Mouse (Mus musculus) right cerebral cortex, postnatal 25 days (tissue): ENCODE results near the gene Gvin1.
"Not testable (repeated sequence)": the region's sequence is repeated elsewhere in the genome, so short reads cannot be mapped to it uniquely, and the experiment has no call there.

ENCODE experiments used
- DNase-seq: peaks from one replicate; pipeline ENCODE4 v3.0.0; 2022

Gene Gvin1

DNA sequence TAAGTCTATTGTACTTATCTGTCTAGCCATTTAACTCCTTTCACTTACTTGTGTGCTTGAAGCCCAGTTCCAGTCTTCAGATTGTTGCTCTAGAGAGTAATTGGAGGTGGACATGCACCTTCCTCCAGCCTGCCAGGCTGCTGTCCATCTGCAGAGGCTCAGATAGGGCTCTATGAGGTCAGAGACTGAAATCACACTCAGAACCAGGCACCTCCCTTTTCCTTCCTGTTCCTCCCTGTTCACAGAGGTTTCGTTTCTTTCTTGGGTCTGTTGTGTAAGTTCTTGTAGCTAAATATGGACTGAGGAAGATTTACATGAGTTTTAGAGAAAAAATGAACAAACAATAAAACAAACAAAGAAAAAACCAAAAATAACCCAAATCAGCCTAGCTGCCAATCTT is at the start of gene Gvin1:
TSS of gene Gvin1 (minus strand) at position 150 of the 400 bp plus-strand sequence.
- not testable (repeated sequence) for DNase-seq

DNA sequence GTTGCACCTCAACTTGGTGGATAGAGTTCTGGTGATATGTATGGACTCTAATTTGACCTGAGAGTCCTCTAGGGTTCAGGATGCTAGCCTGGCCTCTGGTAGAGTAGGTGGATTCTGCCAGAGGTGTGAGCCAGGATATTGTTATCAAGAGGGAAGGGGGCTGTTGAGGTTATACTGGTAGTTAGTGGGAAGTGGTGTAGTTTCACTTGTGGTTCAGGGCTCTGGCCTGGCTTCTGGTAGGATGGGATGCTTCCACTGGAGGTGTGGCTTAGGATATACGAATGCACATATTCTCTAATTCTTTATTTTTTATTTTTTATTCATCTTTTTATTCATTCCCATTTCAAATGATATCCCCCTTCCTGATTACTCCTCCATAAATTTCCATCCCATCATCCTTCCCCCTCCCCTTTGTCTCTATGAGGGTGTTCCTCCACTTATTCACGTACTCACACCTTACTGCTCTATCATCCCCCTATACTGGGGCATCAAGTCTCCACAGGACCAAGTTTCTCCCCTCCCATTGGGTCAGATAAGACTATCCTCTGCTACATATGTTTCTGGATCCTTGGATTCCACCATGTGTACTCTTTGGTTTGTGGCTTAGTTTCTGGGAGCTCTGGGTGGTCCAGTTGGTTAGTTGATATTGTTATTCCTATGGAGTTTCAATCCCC is 36.9 kb upstream of the Gvin1 start:
- no peak for DNase-seq

DNA sequence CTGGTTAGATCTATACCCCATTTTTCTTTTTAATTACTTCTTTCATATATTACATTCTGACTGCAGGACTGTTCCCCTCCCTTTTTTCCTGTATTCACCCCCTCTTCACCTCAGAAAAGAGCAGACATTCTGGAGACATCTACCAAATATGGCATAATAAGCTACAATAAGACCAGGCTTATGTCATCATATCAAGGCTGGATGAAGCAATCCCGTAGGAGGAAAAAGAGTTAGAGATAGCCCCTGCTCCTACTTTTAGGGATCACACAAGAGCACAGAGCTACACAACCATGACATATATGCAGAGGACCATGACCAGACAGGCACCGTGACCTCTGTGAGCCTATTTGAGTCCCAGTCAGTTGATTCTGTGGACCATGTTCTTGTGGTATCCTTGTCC is 33.8 kb upstream of the Gvin1 start:
- DNase-seq: no peak

- DNase-seq: no peak
Measured at GRCm38 (mm10) chr7:106248245-106248644, 33.1 kb upstream of the Gvin1 start.

DNA sequence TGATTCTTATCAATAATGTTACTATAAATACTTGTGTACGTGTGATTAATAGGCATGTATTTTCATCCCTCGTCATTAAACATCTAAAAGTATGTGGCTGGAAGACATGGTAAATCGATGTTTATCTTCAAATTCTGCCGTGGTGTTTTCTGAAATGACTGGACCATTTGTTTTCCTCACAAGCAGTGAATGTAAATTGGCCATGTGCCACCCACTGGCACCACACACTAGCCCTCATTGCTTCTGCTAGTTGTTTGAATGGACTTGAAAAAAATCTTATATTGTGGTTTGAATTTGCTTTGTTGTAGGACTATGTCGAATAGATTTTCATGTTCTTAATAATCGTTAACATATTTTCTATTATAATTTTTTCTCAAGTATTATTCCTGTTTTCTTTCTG is 30.5 kb upstream of the Gvin1 start:
- no peak for DNase-seq

DNA sequence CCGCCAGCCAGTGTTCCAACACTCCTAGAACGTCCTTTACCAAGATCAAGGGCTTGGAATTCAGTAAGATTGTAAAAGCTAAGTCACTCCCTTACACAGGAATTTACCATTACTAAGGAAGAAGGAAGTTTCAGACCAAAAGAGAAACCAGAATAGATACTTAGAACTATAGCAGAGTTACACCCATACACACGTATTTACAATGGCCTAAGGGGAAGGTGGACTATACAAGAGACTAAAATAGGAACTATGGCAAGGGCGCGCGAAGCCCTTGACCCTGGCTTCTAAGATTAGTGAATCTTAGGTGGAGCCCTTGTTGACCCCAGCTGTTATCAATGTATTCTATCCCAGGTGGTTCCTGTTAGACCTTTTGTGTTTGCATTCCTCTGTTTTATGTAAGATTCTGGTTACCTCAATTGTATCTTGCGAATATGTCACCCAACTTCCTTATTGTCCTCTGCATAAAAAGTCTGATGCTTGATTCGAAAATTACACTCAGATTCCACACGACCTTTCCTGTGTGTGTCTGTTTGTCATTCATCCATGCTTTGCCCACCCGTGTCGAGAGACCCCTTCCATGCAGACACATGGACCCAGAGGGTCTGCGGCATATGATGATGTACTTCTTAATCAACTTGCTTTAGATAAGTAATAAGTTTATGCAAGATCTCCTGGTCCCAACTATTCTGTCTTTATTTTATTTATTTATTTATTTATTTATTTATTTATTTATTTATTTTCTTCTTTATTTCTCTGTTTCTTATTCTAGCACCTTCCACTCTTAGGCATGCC is 25.6 kb upstream of the Gvin1 start:
- DNase-seq: not testable (repeated sequence)

DNA sequence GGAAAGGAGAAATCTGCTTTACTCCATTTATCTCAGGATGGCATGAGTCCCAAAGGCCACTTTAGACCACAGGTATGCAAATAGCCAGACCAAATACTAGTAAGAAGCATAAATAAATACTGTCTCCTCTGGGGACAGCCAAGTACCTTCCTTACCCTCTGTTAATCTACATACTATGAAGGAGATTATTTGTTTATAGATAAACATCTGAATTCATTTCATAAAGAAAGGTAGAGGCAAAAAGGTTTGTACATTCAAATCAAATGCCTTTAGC is 22.0 kb upstream of the Gvin1 start:
- DNase-seq: no peak

DNA sequence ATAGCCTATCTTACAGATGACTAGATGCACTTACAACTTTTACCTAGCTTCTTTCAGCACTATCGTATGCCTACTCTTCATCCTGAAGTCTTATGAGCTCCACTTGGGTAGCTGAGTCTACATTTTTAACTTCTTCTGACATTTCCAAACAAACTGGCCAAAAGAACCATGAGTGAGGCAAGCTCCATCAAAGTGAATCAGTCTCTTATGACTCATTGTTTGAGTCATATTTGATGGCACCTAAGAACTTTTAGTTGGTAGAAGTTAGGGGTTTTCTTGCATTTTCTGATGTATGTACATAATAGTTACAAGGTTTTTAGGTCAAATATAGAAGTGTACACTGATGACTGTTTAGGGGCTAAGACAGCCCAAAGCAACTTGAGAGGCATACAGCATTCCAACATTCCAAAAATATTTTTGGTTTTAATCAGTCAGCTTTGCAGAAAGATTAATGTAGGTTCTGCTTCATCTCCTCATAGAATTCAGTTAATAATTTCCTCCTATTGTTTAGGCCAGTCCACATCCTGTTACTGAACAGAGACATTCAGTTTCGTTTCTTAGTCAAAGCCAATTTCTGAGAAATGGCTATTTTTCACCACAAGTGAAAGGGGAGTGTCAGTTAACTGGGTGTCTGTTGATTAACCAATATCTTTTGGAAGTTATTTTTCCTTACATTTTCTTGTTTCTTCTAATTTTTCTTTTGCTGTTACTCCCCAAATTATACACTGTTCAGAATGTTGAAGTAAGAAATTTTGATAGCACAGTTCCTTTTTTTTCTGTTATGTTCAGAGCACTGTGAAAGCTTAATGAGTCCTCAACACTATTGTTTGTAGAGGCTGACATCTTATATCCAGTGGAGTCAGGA is 21.4 kb upstream of the Gvin1 start:
- no peak for DNase-seq

DNA sequence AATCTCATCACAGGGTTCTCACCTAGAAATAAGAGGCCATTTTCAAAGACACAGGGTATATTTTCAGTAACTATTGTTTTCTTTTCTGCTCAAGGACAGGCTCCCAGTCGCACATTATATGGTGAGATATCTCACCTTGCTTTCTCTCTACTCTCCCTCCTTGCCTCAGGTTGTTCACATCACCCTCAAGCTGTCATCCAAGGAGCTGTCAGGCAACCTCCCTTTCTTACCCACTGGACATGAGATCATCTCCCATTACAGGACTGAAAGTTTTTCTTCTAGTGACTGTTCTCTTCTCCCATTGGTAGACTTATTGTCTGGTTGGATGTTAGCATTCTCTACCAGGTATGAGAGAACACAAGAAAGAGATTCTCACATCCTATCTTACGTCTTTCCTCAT is 20.5 kb upstream of the Gvin1 start:
- no peak for DNase-seq

GRCm38 (mm10) chr7:106215910-106216309 is 784 bp upstream of the Gvin1 start:
- not testable (repeated sequence) for DNase-seq

- DNase-seq: not testable (repeated sequence)
Measured at GRCm38 (mm10) chr7:106213770-106214169, 1.4 kb downstream of the Gvin1 start.

DNA sequence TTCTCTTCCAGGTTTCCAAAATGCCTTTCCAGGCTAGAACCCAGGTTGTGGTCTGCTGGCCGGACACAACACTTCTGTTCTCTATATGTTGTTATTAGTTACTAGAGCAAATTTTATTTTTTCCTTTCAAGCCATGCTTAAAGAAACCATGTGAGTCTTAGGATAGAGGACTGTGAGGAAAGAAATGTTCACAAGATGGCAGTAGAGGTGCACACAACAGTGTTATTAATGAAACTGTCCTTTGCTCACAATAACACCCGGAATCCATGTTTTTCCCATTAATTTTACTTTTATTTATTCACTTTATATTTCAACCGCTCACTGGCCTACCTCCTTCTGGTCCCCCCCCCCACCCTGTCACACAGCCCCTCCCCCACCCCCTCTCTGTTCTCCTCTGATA is 8.5 kb downstream of the Gvin1 start:
- DNase-seq: not testable (repeated sequence)

DNA sequence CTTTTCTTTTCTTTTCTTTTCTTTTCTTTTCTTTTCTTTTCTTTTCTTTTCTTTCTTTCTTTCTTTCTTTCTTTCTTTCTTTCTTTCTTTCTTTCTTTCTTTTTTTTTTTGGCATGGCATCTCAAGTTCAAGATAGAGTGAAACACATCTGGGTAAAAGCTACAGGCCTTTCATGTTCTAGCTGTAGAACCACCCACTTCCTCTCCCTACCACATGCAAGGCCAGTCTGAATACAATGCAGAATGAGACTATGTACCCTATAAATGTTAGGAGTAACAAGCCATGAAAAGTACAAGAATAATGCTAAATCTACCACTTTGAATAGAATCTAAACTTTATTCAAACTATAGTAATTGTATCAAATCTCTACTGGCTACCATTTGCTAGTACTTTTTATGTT is 38.1 kb downstream of the Gvin1 start:
- DNase-seq: not testable (repeated sequence)

GRCm38 (mm10) chr7:106145013-106145754 is 69.9 kb downstream of the Gvin1 start:
- DNase-seq: not testable (repeated sequence)

DNA sequence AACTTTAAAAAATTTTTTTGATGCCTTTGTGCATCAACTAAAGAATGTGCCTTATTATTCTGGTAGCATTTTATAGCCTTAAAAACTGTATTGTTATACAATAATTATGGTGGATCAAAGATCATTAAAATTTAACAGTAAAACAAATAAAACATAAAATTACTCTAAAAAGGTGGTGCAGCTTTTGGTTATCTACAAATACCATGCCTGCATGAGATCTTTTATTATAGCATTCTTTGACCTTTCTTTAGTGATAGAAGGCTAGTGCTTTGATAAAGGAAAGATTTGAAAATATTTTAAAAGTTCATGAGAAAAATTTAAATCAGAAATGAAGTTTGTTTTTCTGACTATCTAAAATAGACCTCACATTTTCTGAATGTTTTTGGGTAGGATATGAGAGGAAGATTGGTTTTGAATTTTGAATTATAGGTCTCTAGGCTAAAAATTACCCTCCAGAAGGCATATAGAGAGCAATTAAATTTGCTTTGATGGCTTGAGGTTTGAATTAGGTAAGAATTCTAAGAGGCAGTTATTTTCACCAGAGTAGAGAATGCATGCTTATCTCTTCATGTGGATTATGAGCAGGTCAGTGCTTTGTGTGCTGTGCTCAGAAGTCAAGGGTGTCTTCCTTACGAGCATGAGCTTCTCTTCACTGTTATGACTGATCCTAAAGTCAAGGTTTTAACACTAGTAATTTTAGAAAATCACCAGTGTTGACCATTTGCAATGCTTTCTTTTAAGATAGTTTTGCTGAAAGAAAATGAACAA is 73.8 kb downstream of the Gvin1 start:
- DNase-seq: not testable (repeated sequence)

- not testable (repeated sequence) for DNase-seq
Measured at GRCm38 (mm10) chr7:106117090-106117948, 97.8 kb downstream of the Gvin1 start.
